Mouse (Mus musculus): Measurements from ENCODE around the gene Ccdc127. TPM values are rescaled to one million over a fixed set of nuclear protein-coding genes. Genes with fewer than 3 reads are reported as not detected.

The Ccdc127 gene
- polyA plus RNA-seq, 1 experiment = 62.2 TPM

DNA sequence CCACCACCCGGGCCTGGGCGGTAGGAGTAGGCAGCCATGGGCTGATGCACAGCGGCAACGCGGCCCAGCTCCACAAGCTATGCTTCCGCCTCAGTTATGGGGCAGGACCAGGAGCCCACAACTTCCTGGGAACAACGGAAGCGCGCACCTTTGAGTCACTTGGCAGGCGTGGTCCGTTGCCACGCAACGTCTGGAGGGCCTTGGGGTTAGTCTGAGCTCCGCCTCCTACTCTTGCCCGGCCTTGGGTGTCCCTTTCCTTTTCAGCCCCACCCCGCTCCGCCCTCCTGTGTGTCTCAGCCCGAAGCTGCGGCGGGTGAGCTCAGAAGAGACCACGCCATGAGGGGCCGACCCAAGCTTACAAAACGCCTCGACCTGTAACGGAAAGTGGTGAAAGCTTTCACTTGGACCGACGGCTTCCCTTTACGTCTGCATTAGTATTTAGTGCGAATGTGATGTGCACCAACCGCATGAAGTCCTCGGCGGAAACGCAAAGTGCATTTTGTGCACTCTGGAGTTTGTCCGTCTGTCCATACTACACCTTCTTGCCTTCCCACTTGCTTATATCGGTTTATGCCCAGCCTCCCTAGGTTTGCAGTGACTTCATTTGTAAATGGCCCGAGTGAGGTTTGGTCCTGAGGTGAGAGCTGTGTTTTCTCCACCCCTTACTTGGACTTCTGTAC lies 32.8 kb upstream of the Ccdc127 start, which contains the start of gene Pdcd6:
TSS of gene Pdcd6 (minus strand) at position 411 of the 680 bp plus-strand sequence.
- peak within 1 kb of the TSS; percentile 81 for H3K4me3 ChIP-seq (ENCODE audit: insufficient read depth, low read length)
- no peak within 1 kb of the TSS for H3K27ac ChIP-seq (ENCODE audit: insufficient read depth, low read length)
- TF ChIP-seq CTCF (IDR thresholded peaks at IDR 0.05; ENCODE audit: borderline replicate concordance, insufficient read depth, low read length) (no peak), POLR2A (IDR thresholded peaks at IDR 0.05; ENCODE audit: low read depth, low read length) (peak; percentile 77)
- H3K4me1 ChIP-seq (ENCODE audit: control insufficient read depth, insufficient read depth, low read length) = no peaks in the 10 kb centered on the region

DNA sequence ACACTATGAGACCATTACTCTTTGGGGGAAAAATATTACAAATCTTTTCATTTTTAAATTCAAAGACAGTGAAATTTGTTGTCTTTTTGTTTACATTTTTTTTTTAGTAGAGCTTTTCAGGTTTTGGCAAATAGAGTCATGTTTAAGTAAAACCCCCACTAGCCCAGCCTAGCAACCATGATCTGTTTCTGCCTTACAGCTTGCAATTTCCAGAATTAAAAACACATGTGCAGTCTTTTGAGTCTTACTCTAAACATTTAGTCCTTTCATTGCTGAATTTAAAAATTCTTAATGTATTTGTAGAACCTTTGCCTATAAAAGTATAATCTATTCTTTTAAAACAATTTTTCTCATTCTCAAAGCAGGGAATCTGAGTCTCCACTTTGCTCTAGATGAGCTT lies 20.8 kb upstream of the Ccdc127 start:
- H3K4me3 ChIP-seq (ENCODE audit: insufficient read depth, low read length) = no peak overlapping the region
- no peak overlapping the region for H3K27ac ChIP-seq (ENCODE audit: insufficient read depth, low read length)
- no peak for TF ChIP-seq CTCF (IDR thresholded peaks at IDR 0.05; ENCODE audit: borderline replicate concordance, insufficient read depth, low read length)
- no peak for TF ChIP-seq POLR2A (IDR thresholded peaks at IDR 0.05; ENCODE audit: low read depth, low read length)
- no peaks in the 10 kb centered on the region for H3K4me1 ChIP-seq (ENCODE audit: control insufficient read depth, insufficient read depth, low read length)

DNA sequence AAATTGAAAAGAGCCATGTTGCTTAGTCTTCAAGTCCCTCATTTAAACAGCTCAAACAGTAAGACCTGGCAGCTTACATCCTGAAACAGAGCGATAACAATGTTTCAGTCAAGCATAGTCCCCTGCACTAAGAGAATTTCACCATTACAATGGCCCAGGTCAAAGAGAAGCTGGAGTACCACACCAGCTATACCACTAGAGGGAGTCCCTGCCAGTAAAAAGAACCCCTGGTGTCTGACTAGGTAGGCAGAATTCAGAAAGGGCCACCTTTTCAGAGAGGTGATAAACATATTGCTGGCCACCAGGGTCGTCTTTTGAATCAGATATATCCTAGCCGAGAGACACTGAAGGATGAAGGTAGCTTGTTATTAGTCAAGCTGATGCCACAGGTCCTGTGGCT lies 9.1 kb upstream of the Ccdc127 start:
- no peak overlapping the region for H3K27ac ChIP-seq (ENCODE audit: insufficient read depth, low read length)
- TF ChIP-seq POLR2A (IDR thresholded peaks at IDR 0.05; ENCODE audit: low read depth, low read length) (no peak), CTCF (IDR thresholded peaks at IDR 0.05; ENCODE audit: borderline replicate concordance, insufficient read depth, low read length) (no peak)
- no peak overlapping the region for H3K4me3 ChIP-seq (ENCODE audit: insufficient read depth, low read length)
- no peaks in the 10 kb centered on the region for H3K4me1 ChIP-seq (ENCODE audit: control insufficient read depth, insufficient read depth, low read length)

DNA sequence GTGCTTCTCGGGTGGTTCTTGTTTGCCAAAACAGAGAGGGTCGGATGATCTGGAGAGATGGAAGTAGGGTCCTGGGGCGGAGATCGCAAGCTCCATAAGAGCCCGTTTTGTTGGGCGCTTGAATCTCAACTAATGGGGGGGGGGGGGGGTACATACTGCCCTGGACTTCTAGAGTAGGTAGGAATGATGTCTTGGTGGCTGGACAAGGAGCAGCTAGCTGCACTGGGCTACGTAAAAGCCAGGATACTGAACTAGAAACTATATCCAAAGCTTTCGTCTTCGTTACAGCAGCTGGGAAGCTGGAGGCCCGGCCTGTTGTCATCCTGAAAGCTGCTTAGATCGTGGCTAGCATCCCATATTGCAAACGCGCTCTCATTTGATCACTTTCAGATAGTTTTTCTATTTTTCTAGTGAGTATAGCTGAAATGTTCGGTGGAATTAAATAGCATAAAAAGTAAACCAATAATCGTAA lies 362 bp downstream of the Ccdc127 start:
- TF ChIP-seq CTCF (IDR thresholded peaks at IDR 0.05; ENCODE audit: borderline replicate concordance, insufficient read depth, low read length) (no peak), POLR2A (IDR thresholded peaks at IDR 0.05; ENCODE audit: low read depth, low read length) (no peak)
- Histone ChIP-seq H3K27ac (ENCODE audit: insufficient read depth, low read length) (no peak overlapping the region), H3K4me3 (ENCODE audit: insufficient read depth, low read length) (peak overlapping the region; percentile 79), H3K4me1 (ENCODE audit: control insufficient read depth, insufficient read depth, low read length) (peaks cover 5% of the 10 kb centered on the region; the same call in 1 of the 2 replicates)

DNA sequence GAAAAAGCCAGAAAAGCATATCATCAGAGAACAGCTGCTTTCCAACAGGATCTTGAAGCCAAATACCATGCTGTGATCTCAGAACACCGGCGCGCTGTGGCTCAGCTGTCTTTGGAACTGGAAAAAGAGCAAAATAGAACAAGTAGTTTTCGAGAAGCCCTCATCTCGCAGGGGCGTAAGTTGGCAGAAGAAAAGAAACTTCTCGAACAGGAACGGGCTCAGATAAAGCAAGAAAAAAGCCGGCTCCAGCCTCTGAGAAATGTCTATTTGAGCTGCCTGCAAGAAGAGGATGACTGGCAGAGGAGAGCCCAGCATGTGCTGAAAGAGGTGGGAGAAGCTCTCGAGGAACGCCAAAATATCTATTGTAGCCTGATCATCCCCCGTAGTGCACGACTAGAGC lies 6.4 kb downstream of the Ccdc127 start:
- no peak for TF ChIP-seq CTCF (IDR thresholded peaks at IDR 0.05; ENCODE audit: borderline replicate concordance, insufficient read depth, low read length)
- no peak for TF ChIP-seq POLR2A (IDR thresholded peaks at IDR 0.05; ENCODE audit: low read depth, low read length)
- no peak overlapping the region for H3K4me3 ChIP-seq (ENCODE audit: insufficient read depth, low read length)
- no peak overlapping the region for H3K27ac ChIP-seq (ENCODE audit: insufficient read depth, low read length)
- H3K4me1 ChIP-seq (ENCODE audit: control insufficient read depth, insufficient read depth, low read length) = no peaks in the 10 kb centered on the region

DNA sequence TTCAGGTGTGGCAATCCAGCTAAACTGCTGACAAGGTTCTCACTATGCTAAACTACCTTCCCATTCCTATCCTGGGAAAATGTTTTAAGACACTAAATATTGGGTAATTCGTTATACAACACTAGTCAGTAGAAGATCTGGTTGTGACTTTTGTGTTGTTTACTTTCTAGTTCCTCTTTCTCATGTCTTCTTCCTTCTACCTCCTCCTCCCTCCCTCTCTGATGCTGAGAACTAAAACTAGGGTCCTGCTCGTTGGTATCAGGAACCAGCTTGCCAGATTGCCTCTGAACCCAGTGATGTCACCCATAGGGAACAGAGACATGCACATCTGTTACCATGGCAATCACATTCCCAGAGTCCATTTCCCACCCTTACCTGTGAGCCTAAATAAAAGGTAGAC lies 12.1 kb downstream of the Ccdc127 start:
- Histone ChIP-seq H3K4me1 (ENCODE audit: control insufficient read depth, insufficient read depth, low read length) (peaks cover 6% of the 10 kb centered on the region; the same call in 1 of the 2 replicates), H3K27ac (ENCODE audit: insufficient read depth, low read length) (no peak overlapping the region), H3K4me3 (ENCODE audit: insufficient read depth, low read length) (no peak overlapping the region)
- TF ChIP-seq POLR2A (IDR thresholded peaks at IDR 0.05; ENCODE audit: low read depth, low read length) = no peak
- TF ChIP-seq CTCF (IDR thresholded peaks at IDR 0.05; ENCODE audit: borderline replicate concordance, insufficient read depth, low read length) = no peak

DNA sequence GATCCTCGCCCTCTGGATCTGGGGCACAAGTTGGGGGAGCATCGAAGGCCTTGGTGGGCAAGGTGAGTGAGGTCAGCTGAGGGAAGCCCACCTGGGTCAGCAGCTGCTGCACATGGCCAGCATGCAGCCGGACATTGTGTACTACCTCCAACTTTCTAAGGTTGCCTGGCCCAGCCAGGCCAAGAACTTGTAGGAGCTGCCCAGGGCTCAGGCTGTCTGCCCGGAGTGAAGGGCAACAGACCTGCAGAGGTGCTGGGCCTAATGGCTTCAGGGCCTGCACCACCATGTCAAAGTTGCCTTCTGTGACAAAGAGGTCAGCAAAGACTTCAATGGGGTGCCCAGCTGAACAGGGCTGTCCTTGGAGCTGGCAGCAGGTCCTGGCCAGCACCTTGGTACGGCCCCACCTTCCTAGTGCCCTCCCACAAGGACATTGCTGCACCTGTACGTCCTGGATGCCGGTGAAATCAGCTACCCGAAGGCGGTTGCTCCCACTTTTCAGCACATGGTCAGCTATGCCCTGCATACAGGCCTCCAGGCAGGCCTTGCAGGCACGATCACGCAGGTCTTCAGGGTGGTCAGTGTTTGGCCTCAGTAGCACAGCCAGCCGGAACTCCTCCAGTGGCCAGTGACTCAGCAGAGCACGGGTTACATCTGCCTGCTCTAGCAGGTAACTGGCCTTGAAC lies 13.2 kb downstream of the Ccdc127 start:
- H3K4me3 ChIP-seq (ENCODE audit: insufficient read depth, low read length) = no peak overlapping the region
- TF ChIP-seq POLR2A (IDR thresholded peaks at IDR 0.05; ENCODE audit: low read depth, low read length) (no peak), CTCF (IDR thresholded peaks at IDR 0.05; ENCODE audit: borderline replicate concordance, insufficient read depth, low read length) (no peak)
- peaks cover 6% of the 10 kb centered on the region; the same call in 1 of the 2 replicates for H3K4me1 ChIP-seq (ENCODE audit: control insufficient read depth, insufficient read depth, low read length)
- no peak overlapping the region for H3K27ac ChIP-seq (ENCODE audit: insufficient read depth, low read length)

DNA sequence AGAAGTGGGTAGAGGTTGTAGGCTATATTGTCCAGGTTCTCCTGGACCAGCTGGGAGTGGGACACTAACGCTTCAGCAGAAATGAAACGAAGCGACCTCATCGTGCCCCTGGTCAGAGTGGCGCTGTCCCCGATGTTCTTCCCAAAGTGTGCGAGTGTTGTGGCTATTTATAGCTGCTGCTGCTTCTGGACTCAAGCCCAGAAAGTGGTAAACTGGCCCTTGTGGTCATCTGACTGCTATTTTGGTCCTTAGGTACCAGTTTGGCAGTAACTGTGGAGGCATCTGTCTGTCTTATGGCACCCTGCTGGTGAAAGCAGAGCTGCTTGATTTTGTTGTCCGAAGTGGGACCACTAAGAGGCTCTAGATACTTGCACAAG lies 13.7 kb downstream of the Ccdc127 start, which contains the start of gene Lrrc14b:
TSS of gene Lrrc14b (minus strand) at position 147 of the 377 bp plus-strand sequence.
- Histone ChIP-seq H3K27ac (ENCODE audit: insufficient read depth, low read length) (no peak within 1 kb of the TSS), H3K4me1 (ENCODE audit: control insufficient read depth, insufficient read depth, low read length) (peaks cover 6% of the 10 kb centered on the region; the same call in 1 of the 2 replicates), H3K4me3 (ENCODE audit: insufficient read depth, low read length) (no peak within 1 kb of the TSS)
- TF ChIP-seq CTCF (IDR thresholded peaks at IDR 0.05; ENCODE audit: borderline replicate concordance, insufficient read depth, low read length) (no peak), POLR2A (IDR thresholded peaks at IDR 0.05; ENCODE audit: low read depth, low read length) (no peak)

DNA sequence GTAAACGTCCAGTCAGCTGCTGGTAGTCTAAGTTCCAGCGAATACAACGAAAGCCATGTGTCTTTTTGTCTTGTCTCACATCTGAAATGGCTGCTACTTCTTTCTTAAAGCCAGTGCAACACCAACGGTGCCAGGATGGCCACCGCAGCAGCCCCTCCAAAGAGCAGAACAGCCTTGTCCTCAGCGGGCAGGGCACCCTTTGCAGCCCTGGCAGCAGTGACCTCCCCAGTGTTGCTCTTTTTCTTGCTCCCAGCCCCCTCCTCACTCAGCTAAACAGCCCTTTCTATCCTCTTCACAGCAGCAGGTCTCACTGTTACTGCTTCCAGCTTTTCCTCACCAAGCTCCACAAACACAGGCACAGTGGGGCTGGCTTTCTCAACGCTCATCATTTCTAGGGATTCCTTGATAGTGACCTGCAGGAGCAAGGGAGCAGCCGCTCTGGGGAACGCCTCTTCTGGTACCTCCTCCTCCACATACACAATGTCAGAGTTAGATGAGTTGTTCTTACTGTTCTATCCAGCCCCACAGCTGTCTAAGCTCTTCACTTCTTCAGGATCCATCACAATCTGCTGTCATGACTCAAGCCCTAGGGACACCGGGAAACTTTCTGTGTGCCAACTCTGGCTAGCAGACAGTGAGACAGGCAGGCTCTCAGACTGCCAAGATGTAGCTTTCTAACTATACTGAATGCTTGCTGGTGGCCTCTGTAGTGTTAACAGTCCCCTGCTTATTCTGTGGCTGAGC lies 31.6 kb downstream of the Ccdc127 start:
- TF ChIP-seq CTCF (IDR thresholded peaks at IDR 0.05; ENCODE audit: borderline replicate concordance, insufficient read depth, low read length) (no peak), POLR2A (IDR thresholded peaks at IDR 0.05; ENCODE audit: low read depth, low read length) (no peak)
- no peaks in the 10 kb centered on the region for H3K4me1 ChIP-seq (ENCODE audit: control insufficient read depth, insufficient read depth, low read length)
- H3K4me3 ChIP-seq (ENCODE audit: insufficient read depth, low read length) = no peak overlapping the region
- H3K27ac ChIP-seq (ENCODE audit: insufficient read depth, low read length) = peak overlapping the region; percentile 40; the same call in 1 of the 2 replicates

Measured in embryonic fibroblast, embryonic 13.5 days (primary cell).